Mouse (Mus musculus): Measurements from ENCODE around the gene Pnmt. TPM values are rescaled to one million over a fixed set of nuclear protein-coding genes. Genes with fewer than 3 reads are reported as not detected.

Pnmt gene
- total and polyA plus RNA-seq, 3 experiments, result not detected

GRCm38 (mm10) chr11:98348083-98348961 lies 37.9 kb upstream of the Pnmt start, which contains the start of gene Ppp1r1b:
TSS of gene Ppp1r1b (plus strand) at chr11:98348404.
- peaks cover 5% of the 10 kb centered on the region for H3K79me2 ChIP-seq (ENCODE audit: control insufficient read depth, insufficient read depth, low read length, poor library complexity)
- peak within 1 kb of the TSS; percentile 85 to 97 for H3K4me3 ChIP-seq (ENCODE audit: control insufficient read depth in 1 of 2, insufficient read depth in 1 of 2, low read depth in 2 of 2, low read length in 2 of 2)
- H3K9ac ChIP-seq (ENCODE audit: control insufficient read depth, low read depth, low read length, poor library complexity, severe bottlenecking), result peak within 1 kb of the TSS; percentile 94
- H3K9me3 ChIP-seq (replicated peaks; ENCODE audit: insufficient read depth, low read length), result no peaks in the 10 kb centered on the region
- peak; percentile 97 for DNase-seq (ENCODE audit: low read depth, low spot score)
- peak within 1 kb of the TSS; percentile 61 for H3K27ac ChIP-seq (ENCODE audit: control insufficient read depth, low read depth, low read length)
- H3K36me3 ChIP-seq (ENCODE audit: control insufficient read depth in 1 of 2, insufficient read depth in 2 of 2, low read length in 2 of 2), result peaks cover 0 to 8% of the 10 kb centered on the region in 2 experiments; a peak in 2 of 4 replicates
- H3K4me1 ChIP-seq (ENCODE audit: control insufficient read depth in 1 of 2, insufficient read depth in 2 of 2, low read length in 2 of 2), result peaks cover 4 to 23% of the 10 kb centered on the region in 2 experiments; a peak in 3 of 4 replicates
- H3K27me3 ChIP-seq (ENCODE audit: control insufficient read depth in 1 of 2, insufficient read depth in 2 of 2, low read length in 2 of 2), result no peaks in the 10 kb centered on the region
- TF ChIP-seq KAT2A (conservative IDR thresholded peaks at IDR 0.05; ENCODE audit: low read depth, low read length) (no peak; the same call in 1 of the 2 replicates), SMC3 (IDR thresholded peaks at IDR 0.05; ENCODE audit: low read depth, low read length) (no peak), ETS1 (IDR thresholded peaks at IDR 0.05; ENCODE audit: low read depth, low read length) (peak; percentile 40; the same call in 1 of the 2 replicates), NELFE (IDR thresholded peaks at IDR 0.05; ENCODE audit: low read depth, low read length) (peak; percentile 91), ZMIZ1 (IDR thresholded peaks at IDR 0.05; ENCODE audit: low read depth, low read length) (peak; percentile 96), TBP (IDR thresholded peaks at IDR 0.05; ENCODE audit: low read depth, low read length) (peak; percentile 77), ZNF384 (IDR thresholded peaks at IDR 0.05; ENCODE audit: low read depth, low read length) (no peak), TCF12 (IDR thresholded peaks at IDR 0.05; ENCODE audit: low read depth, low read length) (peak; percentile 64; the same call in 1 of the 2 replicates), POLR2A (IDR thresholded peaks at IDR 0.05; ENCODE audit: control insufficient read depth in 1 of 2, insufficient read depth in 1 of 2, low read depth in 1 of 2, low read length in 2 of 2, poor library complexity in 1 of 2) (peak; percentile 95 to 96), BHLHE40 (IDR thresholded peaks at IDR 0.05; ENCODE audit: borderline replicate concordance, low read depth, low read length) (peak; percentile 38; the same call in 1 of the 2 replicates), USF2 (IDR thresholded peaks at IDR 0.05; ENCODE audit: borderline replicate concordance in 1 of 2, insufficient read depth in 1 of 2, low read depth in 1 of 2, low read length in 2 of 2) (no peak), POLR2AphosphoS2 (IDR thresholded peaks at IDR 0.05; ENCODE audit: low read length) (peak; percentile 85; the same call in 1 of the 2 replicates), MAX (IDR thresholded peaks at IDR 0.05; ENCODE audit: low read length) (peak; percentile 72), POLR2AphosphoS5 (IDR thresholded peaks at IDR 0.05; ENCODE audit: borderline replicate concordance, low read depth, low read length) (no peak), HCFC1 (IDR thresholded peaks at IDR 0.05; ENCODE audit: low read depth, low read length) (peak; percentile 71; the same call in 1 of the 2 replicates), GABPA (IDR thresholded peaks at IDR 0.05; ENCODE audit: low read depth, low read length) (no peak), ZKSCAN1 (IDR thresholded peaks at IDR 0.05; ENCODE audit: low read depth, low read length) (no peak), JUND (IDR thresholded peaks at IDR 0.05; ENCODE audit: low read depth, low read length) (no peak), ZC3H11A (IDR thresholded peaks at IDR 0.05; ENCODE audit: low read depth, low read length) (no peak), NRF1 (IDR thresholded peaks at IDR 0.05; ENCODE audit: insufficient read depth, low read depth, low read length, poor library complexity, severe bottlenecking) (no peak), CHD2 (IDR thresholded peaks at IDR 0.05; ENCODE audit: low read length) (no peak), GATA1 (IDR thresholded peaks at IDR 0.05; ENCODE audit: low read depth, low read length) (no peak), MXI1 (IDR thresholded peaks at IDR 0.05; ENCODE audit: low read depth, low read length) (peak; percentile 78), MYB (IDR thresholded peaks at IDR 0.05; ENCODE audit: low read depth, low read length) (no peak), E2F4 (IDR thresholded peaks at IDR 0.05; ENCODE audit: borderline replicate concordance, low read depth, low read length) (peak; percentile 22; the same call in 1 of the 2 replicates), ELF1 (IDR thresholded peaks at IDR 0.05; ENCODE audit: low read depth, low read length) (no peak), CTCF (IDR thresholded peaks at IDR 0.05 in 2 of 3, conservative IDR thresholded peaks at IDR 0.05 in 1 of 3; ENCODE audit: control insufficient read depth in 1 of 3, insufficient read depth in 1 of 3, low read depth in 2 of 3, low read length in 3 of 3, poor library complexity in 1 of 3, severe bottlenecking in 1 of 3) (no peak), USF1 (IDR thresholded peaks at IDR 0.05; ENCODE audit: low read depth, low read length) (no peak), MAFK (IDR thresholded peaks at IDR 0.05; ENCODE audit: borderline replicate concordance, low read depth, low read length) (no peak), RAD21 (IDR thresholded peaks at IDR 0.05; ENCODE audit: low read depth, low read length) (no peak), CHD1 (IDR thresholded peaks at IDR 0.05; ENCODE audit: low read depth, low read length) (no peak; the same call in 1 of the 2 replicates), EP300 (IDR thresholded peaks at IDR 0.05; ENCODE audit: low read depth in 1 of 2, low read length in 2 of 2) (peak; percentile 10 to 42; a peak in 1 of 4 replicates), MYC (IDR thresholded peaks at IDR 0.05; ENCODE audit: low read depth, low read length) (no peak), SIN3A (IDR thresholded peaks at IDR 0.05; ENCODE audit: low read length) (peak; percentile 79), RCOR1 (IDR thresholded peaks at IDR 0.05; ENCODE audit: low read depth, low read length) (no peak)

Measured in MEL (cell line).